In genomic region chr17:51370990-51371389, GRCm38 (mm10) we compare ENCODE assay signal across 22 mouse cellular contexts.
DNase-seq lines count a peak whose midpoint lies in the region; ATAC-seq and TF ChIP-seq lines count a peak whose summit lies in the region.
"Had no signal": no experiment of that assay in that cellular context is flagged by ENCODE, and none has a peak within 500 bp of the region (broad histone marks: within the 10 kb centered on the region; RNA-seq: fewer than 3 reads in every experiment).

No protein-coding gene starts in this region.

- peak overlapping the region; percentile 39; the same call in 1 of the 2 replicates for H3K27ac ChIP-seq in hindbrain, embryonic 14.5 days
- H3K27ac ChIP-seq in hindbrain, embryonic 13.5 days: no peak overlapping the region
- no peak overlapping the region for H3K27ac ChIP-seq in midbrain, postnatal 0 days (ENCODE audit: low read depth, low read length)
- H3K27ac ChIP-seq: embryonic facial prominence, embryonic 13.5 days; heart, embryonic 15.5 days; kidney, embryonic 15.5 days; limb, embryonic 13.5 days; liver, embryonic 13.5 days; lung, embryonic 15.5 days had no signal

- no peak for TF ChIP-seq CTCF in midbrain, postnatal 0 days (IDR thresholded peaks at IDR 0.05)

- no peak overlapping the region for H3K4me2 ChIP-seq in hindbrain, embryonic 14.5 days (replicated peaks)
- no peak overlapping the region for H3K4me2 ChIP-seq in hindbrain, embryonic 13.5 days
- no peak overlapping the region for H3K4me2 ChIP-seq in midbrain, postnatal 0 days (ENCODE audit: low read depth, low read length, poor library complexity, severe bottlenecking)
- H3K4me2 ChIP-seq: embryonic facial prominence, embryonic 13.5 days; heart, embryonic 15.5 days; kidney, embryonic 15.5 days; limb, embryonic 13.5 days; liver, embryonic 13.5 days; lung, embryonic 15.5 days had no signal

- no peaks in the 10 kb centered on the region for H3K36me3 ChIP-seq in hindbrain, embryonic 14.5 days (replicated peaks; ENCODE audit: control insufficient read depth, insufficient read depth)
- H3K36me3 ChIP-seq in hindbrain, embryonic 13.5 days: no peaks in the 10 kb centered on the region
- no peaks in the 10 kb centered on the region for H3K36me3 ChIP-seq in midbrain, postnatal 0 days (ENCODE audit: insufficient read depth, low read length)
- H3K36me3 ChIP-seq: embryonic facial prominence, embryonic 13.5 days; heart, embryonic 15.5 days; kidney, embryonic 15.5 days; limb, embryonic 13.5 days; liver, embryonic 13.5 days; lung, embryonic 15.5 days had no signal

- no peaks in the 10 kb centered on the region for H3K9me3 ChIP-seq in hindbrain, embryonic 14.5 days (ENCODE audit: control insufficient read depth, low read length)
- H3K9me3 ChIP-seq in hindbrain, embryonic 13.5 days: no peaks in the 10 kb centered on the region
- H3K9me3 ChIP-seq in midbrain, postnatal 0 days (ENCODE audit: low read length): no peaks in the 10 kb centered on the region
- H3K9me3 ChIP-seq: embryonic facial prominence, embryonic 13.5 days; heart, embryonic 15.5 days; kidney, embryonic 15.5 days; limb, embryonic 13.5 days; liver, embryonic 13.5 days; lung, embryonic 15.5 days had no signal

- H3K9ac ChIP-seq in hindbrain, embryonic 14.5 days: no peak overlapping the region
- no peak overlapping the region for H3K9ac ChIP-seq in hindbrain, embryonic 13.5 days
- H3K9ac ChIP-seq in midbrain, postnatal 0 days (replicated peaks; ENCODE audit: low read length, poor library complexity, severe bottlenecking): no peak overlapping the region
- H3K9ac ChIP-seq: embryonic facial prominence, embryonic 13.5 days; heart, embryonic 15.5 days; kidney, embryonic 15.5 days; limb, embryonic 13.5 days; liver, embryonic 13.5 days; lung, embryonic 15.5 days had no signal

- 73% methylated on average over 7 of the region's 7 CpGs for WGBS in hindbrain, embryonic 14.5 days
- WGBS in hindbrain, embryonic 13.5 days: 72% methylated on average over 7 of the region's 7 CpGs
- 42% methylated on average over 7 of the region's 7 CpGs for WGBS in midbrain, postnatal 0 days

- no peak overlapping the region for H3K4me3 ChIP-seq in hindbrain, embryonic 14.5 days (replicated peaks; ENCODE audit: low read length)
- H3K4me3 ChIP-seq in hindbrain, embryonic 13.5 days: no peak overlapping the region
- H3K4me3 ChIP-seq in midbrain, postnatal 0 days (ENCODE audit: low read depth, low read length): no peak overlapping the region
- H3K4me3 ChIP-seq: embryonic facial prominence, embryonic 13.5 days; heart, embryonic 15.5 days; kidney, embryonic 15.5 days; limb, embryonic 13.5 days; liver, embryonic 13.5 days; lung, embryonic 15.5 days had no signal

- H3K4me1 ChIP-seq in hindbrain, embryonic 14.5 days (replicated peaks; ENCODE audit: control insufficient read depth, insufficient read depth, low read length): 0 out of 2 replicates have a peak, but pooled peaks cover 7% of the 10 kb centered on the region
- peaks cover 7% of the 10 kb centered on the region; the same call in 1 of the 2 replicates for H3K4me1 ChIP-seq in hindbrain, embryonic 13.5 days (replicated peaks)
- H3K4me1 ChIP-seq in midbrain, postnatal 0 days (ENCODE audit: insufficient read depth, low read length): no peaks in the 10 kb centered on the region
- H3K4me1 ChIP-seq: embryonic facial prominence, embryonic 13.5 days; heart, embryonic 15.5 days; kidney, embryonic 15.5 days; liver, embryonic 13.5 days; lung, embryonic 15.5 days had no signal

- no peaks in the 10 kb centered on the region for H3K27me3 ChIP-seq in hindbrain, embryonic 14.5 days (ENCODE audit: control insufficient read depth, insufficient read depth, low read length)
- H3K27me3 ChIP-seq in hindbrain, embryonic 13.5 days: no peaks in the 10 kb centered on the region
- no peaks in the 10 kb centered on the region for H3K27me3 ChIP-seq in midbrain, postnatal 0 days (ENCODE audit: insufficient read depth, low read length)
- H3K27me3 ChIP-seq: embryonic facial prominence, embryonic 13.5 days; heart, embryonic 15.5 days; kidney, embryonic 15.5 days; limb, embryonic 13.5 days; lung, embryonic 15.5 days had no signal

- peak; percentile 30 for DNase-seq in hindbrain, embryonic 14.5 days (ENCODE audit: low spot score)
- peak; percentile 71 for DNase-seq in MEL-GATA-1-ER (ENCODE audit: extremely low read depth, low read depth)
- DNase-seq in midbrain, postnatal 0 days (ENCODE audit: low spot score): peak; percentile 35
- DNase-seq in ovary, postnatal 14 days (ENCODE audit: low spot score): no peak
- DNase-seq in thymus, postnatal 4 days: no peak
- DNase-seq: adrenal gland, adult 8-10 months; B cell, adult 2 months; cerebellum, adult 11 months; cerebellum, postnatal 10 days; gastrocnemius, postnatal 36 days; heart, postnatal 4 days; liver, embryonic 13.5 days; lung, postnatal 4 days; thymus, adult 18-20 months had no signal

- no peak for ATAC-seq in hindbrain, embryonic 14.5 days (ENCODE audit: low FRiP score)
- no peak for ATAC-seq in hindbrain, embryonic 13.5 days (ENCODE audit: low FRiP score)
- peak; percentile 45 for ATAC-seq in common myeloid progenitor, adult 5-6 weeks (replicated peaks; ENCODE audit: low read depth, poor library complexity, severe bottlenecking)
- ATAC-seq in midbrain, postnatal 0 days (ENCODE audit: low FRiP score): peak; percentile 66; the same call in 1 of the 2 replicates
- ATAC-seq: intestine, embryonic 16.5 days had no signal

Comparison
In these comparisons a context has a peak if more than half of its experiments do, and no peak if none do; other contexts are left out.
1. ATAC-seq: peak in common myeloid progenitor, adult 5-6 weeks (single experiment) and midbrain, postnatal 0 days (single experiment); none in hindbrain, embryonic 14.5 days (single experiment) and hindbrain, embryonic 13.5 days (single experiment).
2. DNase-seq: peak in hindbrain, embryonic 14.5 days (single experiment), MEL-GATA-1-ER (single experiment) and midbrain, postnatal 0 days (single experiment); none in ovary, postnatal 14 days (single experiment) and thymus, postnatal 4 days (single experiment).